Mouse (Mus musculus) MEL (cell line): ENCODE measurements around the gene Syn2. TPM values are rescaled to one million over a fixed set of nuclear protein-coding genes. Genes with fewer than 3 reads are reported as not detected.

Source experiments
- DNase-seq: peaks from one replicate; pipeline ENCODE4 v3.0.0; 2011; ENCODE audit warnings: low read depth, low spot score
- H3K27ac ChIP-seq: 2 replicates; pipeline ENCODE4 v1.5.1; 2012; ENCODE audit warnings: low read depth, mild to moderate bottlenecking, control low read depth, low read length, moderate library complexity; ENCODE audit not compliant: control insufficient read depth
- H3K27me3 ChIP-seq, 2 experiments: fragments of 150-350 bp in 1 of 2; sonication (generic) in 1 of 2; 2 replicates each; pipeline ENCODE4 v1.6.1; 2012; ENCODE audit warnings: low read length in 2 of 2, mild to moderate bottlenecking in 2 of 2, improper control_type of control experiment in 1 of 2, moderate library complexity in 1 of 2; ENCODE audit not compliant: insufficient read depth in 2 of 2, control insufficient read depth in 1 of 2
- H3K36me3 ChIP-seq, 2 experiments: 2 replicates each; pipeline ENCODE4 v1.6.1; 2012 to 2014; ENCODE audit warnings: low read length in 2 of 2, improper control_type of control experiment in 1 of 2, inconsistent platforms in 1 of 2, mild to moderate bottlenecking in 1 of 2; ENCODE audit not compliant: insufficient read depth in 2 of 2, control insufficient read depth in 1 of 2
- H3K4me1 ChIP-seq, 2 experiments: fragments of 150-350 bp in 1 of 2; sonication (generic) in 1 of 2; 2 replicates each; pipeline ENCODE4 v1.6.1; 2012; ENCODE audit warnings: low read length in 2 of 2, improper control_type of control experiment in 1 of 2, mild to moderate bottlenecking in 1 of 2; ENCODE audit not compliant: insufficient read depth in 2 of 2, control insufficient read depth in 1 of 2
- H3K4me3 ChIP-seq, 2 experiments: fragments of 150-350 bp in 1 of 2; sonication (generic) in 1 of 2; 2 replicates each; pipeline ENCODE4 v1.5.1; 2012; ENCODE audit warnings: low read depth in 2 of 2, low read length in 2 of 2, mild to moderate bottlenecking in 2 of 2, moderate library complexity in 2 of 2, control low read depth in 1 of 2, improper control_type of control experiment in 1 of 2; ENCODE audit not compliant: control insufficient read depth in 1 of 2, insufficient read depth in 1 of 2
- H3K79me2 ChIP-seq: 2 replicates; pipeline ENCODE4 v1.6.1; 2012; ENCODE audit warnings: mild to moderate bottlenecking, low read length, moderate library complexity; ENCODE audit not compliant: control insufficient read depth, poor library complexity, insufficient read depth
- H3K9ac ChIP-seq: 2 replicates; pipeline ENCODE4 v1.6.1; 2012; ENCODE audit warnings: low read depth, mild to moderate bottlenecking, control low read depth, low read length, moderate library complexity; ENCODE audit not compliant: control insufficient read depth, poor library complexity, severe bottlenecking
- H3K9me3 ChIP-seq: fragments of 150-350 bp; sonication (generic); replicated peaks from 2 replicates; pipeline ENCODE4 v1.6.1; 2012; ENCODE audit warnings: mild to moderate bottlenecking, low read length, improper control_type of control experiment, moderate library complexity; ENCODE audit not compliant: insufficient read depth
- BHLHE40 ChIP-seq: IDR thresholded peaks from 2 replicates; pipeline ENCODE4 v1.6.1; 2012; ENCODE audit warnings: low read depth, mild to moderate bottlenecking, inconsistent platforms, low read length, improper control_type of control experiment, borderline replicate concordance
- CHD1 ChIP-seq: IDR thresholded peaks from 2 replicates; pipeline ENCODE4 v1.6.1; 2012; ENCODE audit warnings: low read depth, mild to moderate bottlenecking, inconsistent platforms, low read length, improper control_type of control experiment
- CHD2 ChIP-seq: IDR thresholded peaks from 2 replicates; pipeline ENCODE4 v1.6.1; 2011; ENCODE audit warnings: low read length, improper control_type of control experiment
- E2F4 ChIP-seq: IDR thresholded peaks from 2 replicates; pipeline ENCODE4 v1.6.1; 2011; ENCODE audit warnings: low read depth, low read length, improper control_type of control experiment, borderline replicate concordance
- ETS1 ChIP-seq: IDR thresholded peaks from 2 replicates; pipeline ENCODE4 v1.6.1; 2012; ENCODE audit warnings: low read depth, mild to moderate bottlenecking, inconsistent platforms, low read length, improper control_type of control experiment, moderate library complexity
- JUND ChIP-seq: IDR thresholded peaks from 2 replicates; pipeline ENCODE4 v1.6.1; 2011; ENCODE audit warnings: low read depth, mild to moderate bottlenecking, improper control_type of control experiment, low read length
- KAT2A ChIP-seq: conservative IDR thresholded peaks from 2 replicates; pipeline ENCODE4 v1.6.1; 2012; ENCODE audit warnings: low read depth, low read length, improper control_type of control experiment, inconsistent platforms
- MAX ChIP-seq: IDR thresholded peaks from 2 replicates; pipeline ENCODE4 v1.6.1; 2011; ENCODE audit warnings: low read length, improper control_type of control experiment
- MAZ ChIP-seq: IDR thresholded peaks from 2 replicates; pipeline ENCODE4 v1.6.1; 2012; ENCODE audit warnings: low read depth, mild to moderate bottlenecking, inconsistent platforms, low read length, improper control_type of control experiment
- MEF2A ChIP-seq: IDR thresholded peaks from 2 replicates; pipeline ENCODE4 v1.6.1; 2014; ENCODE audit warnings: low read depth, mild to moderate bottlenecking, inconsistent platforms, low read length, improper control_type of control experiment; ENCODE audit not compliant: poor library complexity, insufficient replicate concordance, severe bottlenecking; ENCODE audit errors: extremely low read depth
- MXI1 ChIP-seq: IDR thresholded peaks from 2 replicates; pipeline ENCODE4 v1.6.1; 2011; ENCODE audit warnings: mild to moderate bottlenecking, low read depth, low read length, improper control_type of control experiment
- MYC ChIP-seq: IDR thresholded peaks from 2 replicates; pipeline ENCODE4 v1.6.1; 2011; ENCODE audit warnings: low read depth, mild to moderate bottlenecking, low read length, improper control_type of control experiment, moderate library complexity
- NRF1 ChIP-seq: IDR thresholded peaks from 2 replicates; pipeline ENCODE4 v1.6.1; 2014; ENCODE audit warnings: low read depth, mild to moderate bottlenecking, inconsistent platforms, low read length, improper control_type of control experiment, moderate library complexity; ENCODE audit not compliant: poor library complexity, insufficient read depth, severe bottlenecking
- POLR2A ChIP-seq, 2 experiments: IDR thresholded peaks; 2 replicates each; pipeline ENCODE4 v1.6.1; 2011 to 2012; ENCODE audit warnings: low read length in 2 of 2, mild to moderate bottlenecking in 2 of 2, control low read depth in 1 of 2, improper control_type of control experiment in 1 of 2, low read depth in 1 of 2, moderate library complexity in 1 of 2; ENCODE audit not compliant: control insufficient read depth in 1 of 2, insufficient read depth in 1 of 2, poor library complexity in 1 of 2
- POLR2AphosphoS2 ChIP-seq: IDR thresholded peaks from 2 replicates; pipeline ENCODE4 v1.6.1; 2011; ENCODE audit warnings: low read length, improper control_type of control experiment
- RAD21 ChIP-seq: IDR thresholded peaks from 2 replicates; pipeline ENCODE4 v1.6.1; 2011; ENCODE audit warnings: mild to moderate bottlenecking, low read depth, low read length, improper control_type of control experiment
- SIN3A ChIP-seq: IDR thresholded peaks from 2 replicates; pipeline ENCODE4 v1.6.1; 2012; ENCODE audit warnings: low read length, improper control_type of control experiment, inconsistent platforms
- SMC3 ChIP-seq: IDR thresholded peaks from 2 replicates; pipeline ENCODE4 v1.6.1; 2011; ENCODE audit warnings: low read depth, low read length, improper control_type of control experiment
- TAL1 ChIP-seq: IDR thresholded peaks from 2 replicates; pipeline ENCODE4 v1.6.1; 2012; ENCODE audit warnings: mild to moderate bottlenecking, inconsistent platforms, low read length, moderate library complexity, mixed read lengths
- TBP ChIP-seq: IDR thresholded peaks from 2 replicates; pipeline ENCODE4 v1.8.0; 2011; ENCODE audit warnings: low read depth, low read length, improper control_type of control experiment
- UBTF ChIP-seq: IDR thresholded peaks from 2 replicates; pipeline ENCODE4 v1.6.1; 2012; ENCODE audit warnings: low read depth, mild to moderate bottlenecking, inconsistent platforms, low read length, improper control_type of control experiment, moderate library complexity, borderline replicate concordance; ENCODE audit not compliant: insufficient read depth
- USF1 ChIP-seq: IDR thresholded peaks from 2 replicates; pipeline ENCODE4 v1.6.1; 2014; ENCODE audit warnings: low read depth, mild to moderate bottlenecking, inconsistent platforms, low read length, improper control_type of control experiment, moderate library complexity
- USF2 ChIP-seq, 2 experiments: IDR thresholded peaks; 2 replicates each; pipeline ENCODE4 v1.6.1; 2011 to 2012; ENCODE audit warnings: improper control_type of control experiment in 2 of 2, low read length in 2 of 2, borderline replicate concordance in 1 of 2, inconsistent platforms in 1 of 2, low read depth in 1 of 2, mild to moderate bottlenecking in 1 of 2; ENCODE audit not compliant: insufficient read depth in 1 of 2
- ZC3H11A ChIP-seq: IDR thresholded peaks from 2 replicates; pipeline ENCODE4 v1.6.1; 2012; ENCODE audit warnings: low read depth, mild to moderate bottlenecking, inconsistent platforms, low read length, improper control_type of control experiment
- ZKSCAN1 ChIP-seq: IDR thresholded peaks from 2 replicates; pipeline ENCODE4 v1.6.1; 2012; ENCODE audit warnings: low read depth, mild to moderate bottlenecking, inconsistent platforms, low read length, improper control_type of control experiment, moderate library complexity
- polyA plus RNA-seq, 2 experiments: library from polyadenylated mRNA; stranded (reverse) in 1 of 2; unstranded in 1 of 2; fragments of >175 nt in 1 of 2; fragments of >200 nt in 1 of 2; gene quantifications; 2 replicates each; pipeline versions ENCODE4 v1.2.1 to v1.2.4; 2012; ENCODE audit warnings: low replicate concordance in 2 of 2, low read depth in 1 of 2; ENCODE audit not compliant: insufficient read length in 2 of 2, insufficient read depth in 1 of 2, missing spikeins in 1 of 2
- total RNA-seq: library from RNA; depleted of rRNA; stranded (reverse); fragments of 300-350 nt; gene quantifications from 2 replicates; pipeline ENCODE4 v1.2.3, GENCODE M21; 2012

Syn2 gene
- total and polyA plus RNA-seq, 3 experiments = not detected

DNA sequence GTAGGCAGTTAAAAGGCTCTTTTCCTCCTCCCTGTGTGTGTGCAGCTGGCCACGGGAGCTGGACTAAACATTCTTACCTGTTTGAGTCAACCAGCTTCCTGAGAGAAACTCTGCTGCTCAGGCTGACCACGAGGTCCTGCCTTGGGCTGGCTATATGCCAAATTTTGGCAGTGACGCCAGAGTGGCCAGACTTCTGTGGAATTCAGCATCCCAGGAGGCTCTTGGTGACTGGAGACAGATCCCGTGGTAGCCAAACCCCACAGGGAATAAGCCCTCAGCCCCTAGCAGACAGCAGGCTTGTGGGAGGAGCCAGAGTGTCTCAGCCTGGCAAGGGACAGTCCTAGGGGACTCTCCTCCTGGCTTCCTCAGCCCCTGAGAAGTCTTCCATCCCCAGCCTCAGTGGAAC, 137.2 kb downstream of the Syn2 start:
- no peaks in the 10 kb centered on the region for H3K36me3 ChIP-seq
- no peak for TF ChIP-seq MAX
- TF ChIP-seq ZKSCAN1 = no peak
- no peak for TF ChIP-seq TBP
- no peak for TF ChIP-seq SMC3
- no peak for TF ChIP-seq UBTF
- TF ChIP-seq ZC3H11A = no peak
- no peaks in the 10 kb centered on the region for H3K79me2 ChIP-seq
- H3K9ac ChIP-seq = no peak overlapping the region
- DNase-seq = no peak
- H3K4me3 ChIP-seq = no peak overlapping the region
- no peaks in the 10 kb centered on the region for H3K4me1 ChIP-seq
- H3K9me3 ChIP-seq = no peaks in the 10 kb centered on the region
- H3K27ac ChIP-seq = no peak overlapping the region
- no peaks in the 10 kb centered on the region; a peak in 2 of 4 replicates for H3K27me3 ChIP-seq

DNA sequence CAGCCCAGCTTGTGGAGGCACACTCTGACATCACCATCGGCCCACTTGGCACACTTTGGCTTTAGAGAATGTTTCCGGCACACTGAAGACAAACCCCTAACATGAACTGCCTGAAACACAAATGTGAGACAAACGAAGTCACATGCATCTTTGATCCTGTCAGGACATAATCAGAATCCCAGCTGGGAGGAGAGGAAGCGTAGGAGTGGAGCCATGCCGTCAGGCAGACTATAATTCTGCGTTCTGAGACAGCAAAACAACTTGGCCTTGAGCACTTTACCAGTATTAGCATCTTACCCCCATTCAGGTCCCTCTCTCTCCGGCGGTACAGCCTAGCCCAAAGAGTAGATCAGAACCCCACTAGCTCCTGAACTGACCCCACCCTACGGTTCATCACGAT, 138.6 kb downstream of the Syn2 start:
- Histone ChIP-seq H3K79me2 (no peaks in the 10 kb centered on the region), H3K9me3 (no peaks in the 10 kb centered on the region), H3K36me3 (no peaks in the 10 kb centered on the region), H3K4me1 (no peaks in the 10 kb centered on the region), H3K4me3 (no peak overlapping the region), H3K27me3 (no peaks in the 10 kb centered on the region; a peak in 1 of 4 replicates), H3K9ac (no peak overlapping the region), H3K27ac (no peak overlapping the region)
- DNase-seq = no peak
- TF ChIP-seq CHD1 = no peak
- no peak for TF ChIP-seq KAT2A
- TF ChIP-seq USF2 (IDR thresholded peaks at IDR 0.05; ENCODE audit: borderline replicate concordance in 1 of 2, insufficient read depth in 1 of 2, low read depth in 1 of 2, low read length in 2 of 2) = no peak
- TF ChIP-seq NRF1 = no peak
- TF ChIP-seq TAL1 = no peak
- no peak for TF ChIP-seq MXI1
- TF ChIP-seq CHD2 = no peak
- no peak for TF ChIP-seq BHLHE40
- TF ChIP-seq MAZ = no peak
- no peak for TF ChIP-seq E2F4
- no peak for TF ChIP-seq MYC

DNA sequence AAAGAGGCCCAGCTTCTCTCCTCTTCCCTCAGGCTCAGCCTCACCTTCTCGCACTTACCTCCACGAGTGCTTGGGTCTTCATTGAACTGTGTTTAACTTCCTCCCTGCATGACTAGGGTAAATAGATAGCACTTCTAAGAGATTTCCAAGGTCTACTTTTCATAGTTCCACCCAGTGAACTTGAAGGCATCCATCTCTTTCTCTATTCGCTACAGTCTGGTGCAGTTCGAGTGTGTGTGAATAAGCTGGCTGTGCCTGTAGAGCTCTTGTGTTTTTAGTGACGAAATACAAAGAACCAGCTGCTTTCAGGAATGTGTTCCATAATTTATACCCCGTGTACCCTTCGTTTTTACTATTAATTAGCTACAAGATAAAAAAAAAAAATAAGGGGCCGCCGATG, 140.0 kb downstream of the Syn2 start:
- H3K4me1 ChIP-seq = no peaks in the 10 kb centered on the region
- no peaks in the 10 kb centered on the region; a peak in 1 of 4 replicates for H3K27me3 ChIP-seq
- no peak overlapping the region for H3K9ac ChIP-seq
- H3K9me3 ChIP-seq = no peaks in the 10 kb centered on the region
- TF ChIP-seq SIN3A = no peak
- TF ChIP-seq MEF2A = no peak
- no peak for TF ChIP-seq RAD21
- no peak for TF ChIP-seq ZKSCAN1
- TF ChIP-seq POLR2A (IDR thresholded peaks at IDR 0.05; ENCODE audit: control insufficient read depth in 1 of 2, insufficient read depth in 1 of 2, low read depth in 1 of 2, low read length in 2 of 2, poor library complexity in 1 of 2) = no peak
- no peak for TF ChIP-seq SMC3
- no peak for TF ChIP-seq POLR2AphosphoS2
- no peak for TF ChIP-seq USF1
- no peak for TF ChIP-seq ETS1
- no peak for TF ChIP-seq JUND
- no peak for DNase-seq
- no peaks in the 10 kb centered on the region for H3K36me3 ChIP-seq
- H3K27ac ChIP-seq = no peak overlapping the region
- no peak overlapping the region for H3K4me3 ChIP-seq
- H3K79me2 ChIP-seq = no peaks in the 10 kb centered on the region
